Mouse (Mus musculus) liver, embryonic 18 days (tissue): ENCODE measurements around the gene Defb20. TPM values are rescaled to one million over a fixed set of nuclear protein-coding genes. Genes with fewer than 3 reads are reported as not detected.

Experiments used
- polyA plus RNA-seq: library from polyadenylated mRNA; depleted of rRNA; stranded (reverse); fragments of >200 nt; gene quantifications from 2 replicates; pipeline ENCODE4 v1.2.3, GENCODE M21; 2012; rRNA removed

Defb20 gene
- not detected in 2 replicates for polyA plus RNA-seq

GRCm38 (mm10) chr2:152476763-152477162 is at the start of gene Defb20:
Defb20 (plus strand) TSS chr2:152477063.

GRCm38 (mm10) chr2:152464570-152465150 is 12.2 kb upstream of the Defb20 start, which contains the start of gene Defb23:
Defb23 (minus strand) TSS chr2:152464620.

GRCm38 (mm10) chr2:152490038-152490437 is 13.2 kb downstream of the Defb20 start, which contains the start of gene Defb22:
Defb22 (minus strand) TSS chr2:152490138.

GRCm38 (mm10) chr2:152511592-152511991 is 34.7 kb downstream of the Defb20 start, which contains the start of gene Defb26:
Defb26 (minus strand) TSS chr2:152511692.

GRCm38 (mm10) chr2:152517981-152518380 is 41.1 kb downstream of the Defb20 start, which contains the start of gene Defb28:
Defb28 (plus strand) TSS chr2:152518255.

Other genes with a start within 250 kb of the Defb20 start
- gene Tbc1d20, start 183.2 kb upstream of the Defb20 start, polyA plus RNA-seq: 11.9 and 12.3 TPM in 2 replicates
- 43.3 and 47.3 TPM in 2 replicates for gene Rbck1, start 144.4 kb upstream of the Defb20 start, polyA plus RNA-seq
- 2.0 and 2.2 TPM in 2 replicates for gene Trib3, start 133.0 kb upstream of the Defb20 start, polyA plus RNA-seq
- not detected in 2 replicates for gene Nrsn2, start 100.4 kb upstream of the Defb20 start, polyA plus RNA-seq
- gene Sox12, start 79.0 kb upstream of the Defb20 start, polyA plus RNA-seq: 3.6 and 4.4 TPM in 2 replicates
- 5.4 TPM in 2 replicates for gene Zcchc3, start 62.0 kb upstream of the Defb20 start, polyA plus RNA-seq
- gene 6820408C15Rik, start 61.5 kb upstream of the Defb20 start, polyA plus RNA-seq: 0.14 and 0.15 TPM in 2 replicates
- not detected in 2 replicates for gene Defb23, start 12.4 kb upstream of the Defb20 start, polyA plus RNA-seq
- not detected in 2 replicates for gene Defb22, start 13.1 kb downstream of the Defb20 start, polyA plus RNA-seq
- not detected in 2 replicates for gene Defb26, start 34.6 kb downstream of the Defb20 start, polyA plus RNA-seq
- gene Defb28, start 41.2 kb downstream of the Defb20 start, polyA plus RNA-seq: not detected in 2 replicates
- not detected in 2 replicates for gene Defb29, start 63.0 kb downstream of the Defb20 start, polyA plus RNA-seq
- not detected in 2 replicates for gene Gm17416, start 92.3 kb downstream of the Defb20 start, polyA plus RNA-seq
- not detected in 2 replicates for gene Defb21, start 95.7 kb downstream of the Defb20 start, polyA plus RNA-seq
- not detected in 2 replicates for gene Defb19, start 103.2 kb downstream of the Defb20 start, polyA plus RNA-seq
- not detected in 2 replicates for gene Defb45, start 122.3 kb downstream of the Defb20 start, polyA plus RNA-seq
- gene Defb36, start 127.3 kb downstream of the Defb20 start, polyA plus RNA-seq: not detected in 2 replicates
- gene Defb25, start 146.0 kb downstream of the Defb20 start, polyA plus RNA-seq: not detected in 2 replicates
- 1.1 and 1.2 TPM in 2 replicates for gene Rem1, start 149.9 kb downstream of the Defb20 start, polyA plus RNA-seq
- gene H13, start 192.4 kb downstream of the Defb20 start, polyA plus RNA-seq: 50.0 and 56.9 TPM in 2 replicates
- gene Mcts2, start 210.0 kb downstream of the Defb20 start, polyA plus RNA-seq: 5.8 and 5.9 TPM in 2 replicates